14 mouse cellular contexts compared by ENCODE assay signal in the genomic region with DNA sequence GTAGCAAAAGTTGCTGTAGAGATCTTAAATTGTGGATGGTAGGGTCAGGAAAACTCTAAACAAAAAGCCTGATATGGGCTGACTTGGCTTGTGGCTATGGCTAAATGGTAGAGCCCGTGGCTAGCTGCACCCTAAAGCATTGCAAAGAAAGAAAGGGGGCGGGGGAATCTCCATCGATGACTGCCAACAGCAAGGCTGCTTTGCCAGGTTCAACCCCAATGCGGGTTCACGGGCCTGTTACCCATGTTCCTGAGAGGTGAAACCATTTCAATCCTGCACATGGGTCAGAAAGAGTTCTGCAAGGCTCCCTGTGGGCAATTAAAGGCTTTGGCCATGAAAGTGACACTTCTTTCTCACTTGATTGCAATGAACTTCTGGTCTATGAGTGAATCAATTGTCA. TPM values are rescaled to one million over a fixed set of nuclear protein-coding genes. Genes with fewer than 3 reads are reported as not detected.
A peak's percentile ranks its signal among the peaks of the same experiment; 100 is the strongest.
DNase-seq lines count a peak whose midpoint lies in the region; ATAC-seq and TF ChIP-seq lines count a peak whose summit lies in the region.
"Had no signal": no experiment of that assay in that cellular context is flagged by ENCODE, and none has a peak within 500 bp of the region (broad histone marks: within the 10 kb centered on the region; RNA-seq: fewer than 3 reads in every experiment).

No protein-coding gene starts in this region.

- H3K36me3 ChIP-seq in heart, embryonic 12.5 days = peaks cover 55% of the 10 kb centered on the region
- peaks cover 61% of the 10 kb centered on the region for H3K36me3 ChIP-seq in embryonic facial prominence, embryonic 13.5 days
- H3K36me3 ChIP-seq in limb, embryonic 15.5 days = peaks cover 60% of the 10 kb centered on the region

- no peak for TF ChIP-seq CTCF in layer of hippocampus, adult 2 months (conservative IDR thresholded peaks at IDR 0.05)

- no peak overlapping the region for H3K4me3 ChIP-seq in heart, embryonic 12.5 days
- no peak overlapping the region for H3K4me3 ChIP-seq in layer of hippocampus, adult 2 months
- no peak overlapping the region for H3K4me3 ChIP-seq in embryonic facial prominence, embryonic 13.5 days
- no peak overlapping the region for H3K4me3 ChIP-seq in limb, embryonic 15.5 days
- H3K4me3 ChIP-seq: midbrain, embryonic 13.5 days had no signal

- H3K27ac ChIP-seq in heart, embryonic 12.5 days (ENCODE audit: poor library complexity, severe bottlenecking) = no peak overlapping the region
- peak overlapping the region; percentile 55; the same call in 1 of the 2 replicates for H3K27ac ChIP-seq in layer of hippocampus, adult 2 months
- peak overlapping the region; percentile 97 for H3K27ac ChIP-seq in embryonic facial prominence, embryonic 13.5 days
- H3K27ac ChIP-seq in limb, embryonic 15.5 days = peak overlapping the region; percentile 90
- H3K27ac ChIP-seq: midbrain, embryonic 13.5 days had no signal

- peaks cover 28% of the 10 kb centered on the region for H3K4me1 ChIP-seq in heart, embryonic 12.5 days (replicated peaks)
- H3K4me1 ChIP-seq in embryonic facial prominence, embryonic 13.5 days = peaks cover 64% of the 10 kb centered on the region
- H3K4me1 ChIP-seq in limb, embryonic 15.5 days = peaks cover 55% of the 10 kb centered on the region

- 84% methylated on average over 5 of the region's 5 CpGs for WGBS in heart, embryonic 12.5 days
- WGBS in embryonic facial prominence, embryonic 13.5 days = 65% methylated on average over 5 of the region's 5 CpGs
- WGBS in limb, embryonic 15.5 days = 52% methylated on average over 5 of the region's 5 CpGs

- no peaks in the 10 kb centered on the region for H3K9me3 ChIP-seq in heart, embryonic 12.5 days (replicated peaks)
- H3K9me3 ChIP-seq in embryonic facial prominence, embryonic 13.5 days = no peaks in the 10 kb centered on the region
- no peaks in the 10 kb centered on the region for H3K9me3 ChIP-seq in limb, embryonic 15.5 days
- H3K9me3 ChIP-seq: midbrain, embryonic 13.5 days had no signal

- intact Hi-C loops in left cerebral cortex, postnatal 4 days (cut with DNase I) = loop anchor here (10.0 kb wide), 1 partner anchor 177 kb away; no protein-coding TSS in a partner anchor
- intact Hi-C loops in left cerebral cortex, postnatal 10 days (cut with DNase I) = loop anchor here (5.0 kb wide), 1 partner anchor 185 kb away; no protein-coding TSS in a partner anchor

- no peaks in the 10 kb centered on the region for H3K27me3 ChIP-seq in heart, embryonic 12.5 days (replicated peaks)
- no peaks in the 10 kb centered on the region for H3K27me3 ChIP-seq in embryonic facial prominence, embryonic 13.5 days
- no peaks in the 10 kb centered on the region for H3K27me3 ChIP-seq in limb, embryonic 15.5 days
- H3K27me3 ChIP-seq: midbrain, embryonic 13.5 days had no signal

- ATAC-seq in heart, embryonic 12.5 days (ENCODE audit: insufficient number of reproducible peaks, low FRiP score) = no peak
- no peak for ATAC-seq in embryonic facial prominence, embryonic 13.5 days (ENCODE audit: insufficient number of reproducible peaks, insufficient read depth, low FRiP score, low TSS enrichment, low read depth)
- ATAC-seq in limb, embryonic 15.5 days (ENCODE audit: insufficient number of reproducible peaks, low FRiP score, low TSS enrichment, low read depth) = no peak
- ATAC-seq: intestine, embryonic 16.5 days; liver, postnatal 0 days; midbrain, embryonic 13.5 days had no signal

- H3K9ac ChIP-seq in heart, embryonic 12.5 days = no peak overlapping the region
- no peak overlapping the region for H3K9ac ChIP-seq in embryonic facial prominence, embryonic 13.5 days
- no peak overlapping the region for H3K9ac ChIP-seq in limb, embryonic 15.5 days
- H3K9ac ChIP-seq: liver, postnatal 0 days; midbrain, embryonic 13.5 days had no signal

- peak; percentile 77 for DNase-seq in heart, adult 11 months
- no peak for DNase-seq in layer of hippocampus, adult 2 months (ENCODE audit: low spot score in 2 of 2)
- no peak for DNase-seq in layer of hippocampus, adult 18-20 months (ENCODE audit: low spot score in 2 of 2)
- no peak for DNase-seq in left cerebral cortex, postnatal 4 days
- DNase-seq in left cerebral cortex, postnatal 10 days (ENCODE audit: extremely low spot score in 1 of 2, low spot score in 2 of 2) = no peak
- DNase-seq: kidney, postnatal 10 days; liver, postnatal 0 days; right cerebral cortex, postnatal 25 days had no signal

- no peak overlapping the region for H3K4me2 ChIP-seq in heart, embryonic 12.5 days
- H3K4me2 ChIP-seq in embryonic facial prominence, embryonic 13.5 days = peak overlapping the region; percentile 48
- 0 out of 2 replicates have a peak overlapping the region, but pooled peaks have one; percentile 24 for H3K4me2 ChIP-seq in limb, embryonic 15.5 days
- H3K4me2 ChIP-seq: midbrain, embryonic 13.5 days had no signal

RNA-seq across cellular contexts. Expression of a gene that starts 20.0 kb away (rescaled TPM):
- 164 and 166 TPM in 2 replicates for polyA plus RNA-seq in heart, embryonic 12.5 days (2016; fragmentation: Nextera tagmentation; extraction: Ambion mirVana)
- 10 to 100 TPM; 64.5 to 66.8 TPM for total RNA-seq in layer of hippocampus, adult 2 months (2021)
- total RNA-seq in layer of hippocampus, adult 18-20 months (2021) = 10 to 100 TPM; 66.3 to 68.5 TPM
- 168 and 193 TPM in 2 replicates for polyA plus RNA-seq in embryonic facial prominence, embryonic 13.5 days (2015; fragmentation: Nextera tagmentation; extraction: Ambion mirVana)
- polyA plus RNA-seq in limb, embryonic 15.5 days (2015; fragmentation: Nextera tagmentation; extraction: Ambion mirVana) = 161 and 163 TPM in 2 replicates
- total RNA-seq in left cerebral cortex, postnatal 4 days (2021) = 10 to 100 TPM; 60.9 to 67.9 TPM
- total RNA-seq in left cerebral cortex, postnatal 10 days (2021) = 10 to 100 TPM; 77.9 to 81.4 TPM

RNA-seq across cellular contexts. Expression of a gene that starts 52.7 kb away (rescaled TPM):
- polyA plus RNA-seq in heart, embryonic 12.5 days (2016; fragmentation: Nextera tagmentation; extraction: Ambion mirVana) = 0.59 and 1.0 TPM in 2 replicates
- 1 to 10 TPM; 2.0 to 2.2 TPM for total RNA-seq in layer of hippocampus, adult 2 months (2021)
- total RNA-seq in layer of hippocampus, adult 18-20 months (2021) = 1 to 10 TPM; 3.4 to 3.5 TPM
- polyA plus RNA-seq in embryonic facial prominence, embryonic 13.5 days (2015; fragmentation: Nextera tagmentation; extraction: Ambion mirVana) = 0.31 and 0.78 TPM in 2 replicates
- polyA plus RNA-seq in limb, embryonic 15.5 days (2015; fragmentation: Nextera tagmentation; extraction: Ambion mirVana) = 0.12 and 0.20 TPM in 2 replicates
- total RNA-seq in left cerebral cortex, postnatal 4 days (2021) = 1 to 10 TPM; 1.8 to 2.4 TPM
- total RNA-seq in left cerebral cortex, postnatal 10 days (2021) = 1 to 10 TPM; 3.8 to 3.9 TPM
- polyA plus RNA-seq: liver, postnatal 0 days; urinary bladder, adult 2 months had no signal

RNA-seq across cellular contexts. Expression of a gene that starts 52.9 kb away (rescaled TPM):
- polyA plus RNA-seq in heart, embryonic 12.5 days (2016; fragmentation: Nextera tagmentation; extraction: Ambion mirVana) = 19.8 and 21.6 TPM in 2 replicates
- total RNA-seq in layer of hippocampus, adult 2 months (2021) = 10 to 100 TPM; 19.8 to 21.6 TPM
- total RNA-seq in layer of hippocampus, adult 18-20 months (2021) = 10 to 100 TPM; 23.1 to 23.2 TPM
- 33.8 and 34.8 TPM in 2 replicates for polyA plus RNA-seq in embryonic facial prominence, embryonic 13.5 days (2015; fragmentation: Nextera tagmentation; extraction: Ambion mirVana)
- 23.6 and 24.4 TPM in 2 replicates for polyA plus RNA-seq in limb, embryonic 15.5 days (2015; fragmentation: Nextera tagmentation; extraction: Ambion mirVana)
- 10 to 100 TPM; 22.5 to 24.3 TPM for total RNA-seq in left cerebral cortex, postnatal 4 days (2021)
- total RNA-seq in left cerebral cortex, postnatal 10 days (2021) = 10 to 100 TPM; 15.9 to 19.2 TPM
